In genomic region chr7:25238015-25238706, GRCm38 (mm10) we compare ENCODE assay signal across 1 mouse cellular context.
TF ChIP-seq lines count a peak whose summit lies in the region.

No protein-coding gene starts in this region.

TF ChIP-seq in CH12.LX, 34 proteins besides CTCF, POLR2A, EP300 and RAD21:
- peak; percentile 91 for TF ChIP-seq ELF1 (IDR thresholded peaks at IDR 0.05; ENCODE audit: low read depth, low read length)
- TF ChIP-seq MAFK (IDR thresholded peaks at IDR 0.05; ENCODE audit: insufficient replicate concordance, low read length), result no peak
- TF ChIP-seq POLR2AphosphoS2 (IDR thresholded peaks at IDR 0.05; ENCODE audit: low read depth, low read length), result 0 out of 2 replicates have a peak, but pooled peaks have one; percentile 29
- 0 out of 2 replicates have a peak, but pooled peaks have one; percentile 34 for TF ChIP-seq GABPA (IDR thresholded peaks at IDR 0.05; ENCODE audit: insufficient replicate concordance, low read depth, low read length)
- peak; percentile 89 for TF ChIP-seq KAT2A (IDR thresholded peaks at IDR 0.05; ENCODE audit: insufficient replicate concordance, low read length)
- TF ChIP-seq MAX (IDR thresholded peaks at IDR 0.05; ENCODE audit: low read length), result peak; percentile 56; the same call in 1 of the 2 replicates
- TF ChIP-seq USF2 (conservative IDR thresholded peaks at IDR 0.05; ENCODE audit: low read depth, low read length), result no peak
- TF ChIP-seq TCF12 (IDR thresholded peaks at IDR 0.05; ENCODE audit: low read depth, low read length), result no peak
- peak; percentile 81 for TF ChIP-seq HCFC1 (IDR thresholded peaks at IDR 0.05; ENCODE audit: low read depth, low read length)
- TF ChIP-seq MEF2A (IDR thresholded peaks at IDR 0.05; ENCODE audit: borderline replicate concordance, low read depth, low read length), result 0 out of 2 replicates have a peak, but pooled peaks have one; percentile 5
- peak; percentile 78 for TF ChIP-seq TBP (conservative IDR thresholded peaks at IDR 0.05; ENCODE audit: low read depth, low read length)
- TF ChIP-seq CHD2 (IDR thresholded peaks at IDR 0.05; ENCODE audit: low read length), result peak; percentile 84
- no peak; the same call in 1 of the 2 replicates for TF ChIP-seq NRF1 (IDR thresholded peaks at IDR 0.05; ENCODE audit: low read depth, low read length)
- TF ChIP-seq MXI1 (IDR thresholded peaks at IDR 0.05; ENCODE audit: low read depth, low read length), result peak; percentile 51; the same call in 1 of the 2 replicates
- TF ChIP-seq SIN3A (IDR thresholded peaks at IDR 0.05; ENCODE audit: low read length), result peak; percentile 62; the same call in 1 of the 2 replicates
